Mouse (Mus musculus): ENCODE data around the gene Pdlim5. TPM values are rescaled to one million over a fixed set of nuclear protein-coding genes. Genes with fewer than 3 reads are reported as not detected.
A peak's percentile ranks its signal among the peaks of the same experiment; 100 is the strongest.

The Pdlim5 gene
- polyA plus RNA-seq, 1 experiment from 2014 or later = 28.9 TPM

GRCm38 (mm10) chr3:142274993-142275392 is 120.5 kb downstream of the Pdlim5 start:
- TF ChIP-seq EP300 (optimal IDR thresholded peaks at IDR 0.05) = no peak
- peak; percentile 81 for TF ChIP-seq CTCF (IDR thresholded peaks at IDR 0.05; ENCODE audit: low read depth)
- no peak for ATAC-seq (ENCODE audit: low FRiP score, low TSS enrichment)
- H3K4me1 ChIP-seq (replicated peaks; ENCODE audit: control insufficient read depth, insufficient read depth) = no peaks in the 10 kb centered on the region
- DNase-seq (ENCODE audit: low spot score) = no peak
- no peaks in the 10 kb centered on the region for H3K9me3 ChIP-seq (ENCODE audit: control insufficient read depth, low read length)
- no peak overlapping the region for H3K4me3 ChIP-seq (ENCODE audit: low read depth, low read length)
- 0 out of 2 replicates have a peak, but pooled peaks cover 2% of the 10 kb centered on the region for H3K36me3 ChIP-seq (ENCODE audit: control insufficient read depth, insufficient read depth, low read length)
- WGBS = 7% methylated on average over 1 of the region's 1 CpGs
- H3K4me2 ChIP-seq (replicated peaks; ENCODE audit: low read depth) = no peak overlapping the region
- H3K27me3 ChIP-seq (ENCODE audit: control insufficient read depth, insufficient read depth, low read length) = no peaks in the 10 kb centered on the region
- H3K27ac ChIP-seq (replicated peaks) = no peak overlapping the region
- no peak overlapping the region for H3K9ac ChIP-seq (ENCODE audit: low read length)

- H3K4me2 ChIP-seq (replicated peaks; ENCODE audit: low read depth) = no peak overlapping the region
- no peaks in the 10 kb centered on the region for H3K27me3 ChIP-seq (ENCODE audit: control insufficient read depth, insufficient read depth, low read length)
- H3K9ac ChIP-seq (ENCODE audit: low read length) = no peak overlapping the region
- TF ChIP-seq EP300 (optimal IDR thresholded peaks at IDR 0.05) (no peak), CTCF (IDR thresholded peaks at IDR 0.05; ENCODE audit: low read depth) (no peak)
- no peak overlapping the region for H3K4me3 ChIP-seq (ENCODE audit: low read depth, low read length)
- 0 out of 2 replicates have a peak, but pooled peaks cover 2% of the 10 kb centered on the region for H3K36me3 ChIP-seq (ENCODE audit: control insufficient read depth, insufficient read depth, low read length)
- no peak overlapping the region for H3K27ac ChIP-seq (replicated peaks)
- DNase-seq (ENCODE audit: low spot score) (peak; percentile 37), ATAC-seq (ENCODE audit: low FRiP score, low TSS enrichment) (peak; percentile 40; the same call in 1 of the 2 replicates)
- WGBS = 65% methylated on average over 3 of the region's 3 CpGs
- H3K9me3 ChIP-seq (ENCODE audit: control insufficient read depth, low read length) = no peaks in the 10 kb centered on the region
- no peaks in the 10 kb centered on the region for H3K4me1 ChIP-seq (replicated peaks; ENCODE audit: control insufficient read depth, insufficient read depth)
Observed at GRCm38 (mm10) chr3:142274451-142274850, 121.0 kb downstream of the Pdlim5 start.

- H3K4me1 ChIP-seq (replicated peaks; ENCODE audit: control insufficient read depth, insufficient read depth) = no peaks in the 10 kb centered on the region
- ATAC-seq (ENCODE audit: low FRiP score, low TSS enrichment) (no peak), DNase-seq (ENCODE audit: low spot score) (no peak)
- H3K9ac ChIP-seq (ENCODE audit: low read length) = no peak overlapping the region
- WGBS = 82% methylated on average over 6 of the region's 6 CpGs
- no peaks in the 10 kb centered on the region for H3K27me3 ChIP-seq (ENCODE audit: control insufficient read depth, insufficient read depth, low read length)
- no peak overlapping the region for H3K27ac ChIP-seq (replicated peaks)
- TF ChIP-seq EP300 (optimal IDR thresholded peaks at IDR 0.05) (no peak), CTCF (IDR thresholded peaks at IDR 0.05; ENCODE audit: low read depth) (no peak)
- H3K4me2 ChIP-seq (replicated peaks; ENCODE audit: low read depth) = no peak overlapping the region
- no peak overlapping the region for H3K4me3 ChIP-seq (ENCODE audit: low read depth, low read length)
- H3K9me3 ChIP-seq (ENCODE audit: control insufficient read depth, low read length) = no peaks in the 10 kb centered on the region
- H3K36me3 ChIP-seq (ENCODE audit: control insufficient read depth, insufficient read depth, low read length) = 0 out of 2 replicates have a peak, but pooled peaks cover 2% of the 10 kb centered on the region
Observed at GRCm38 (mm10) chr3:142273265-142273664, 122.2 kb downstream of the Pdlim5 start.

GRCm38 (mm10) chr3:142256371-142256770 is 139.1 kb downstream of the Pdlim5 start:
- Histone ChIP-seq H3K4me3 (ENCODE audit: low read depth, low read length) (no peak overlapping the region), H3K4me1 (replicated peaks; ENCODE audit: control insufficient read depth, insufficient read depth) (no peaks in the 10 kb centered on the region), H3K27me3 (ENCODE audit: control insufficient read depth, insufficient read depth, low read length) (no peaks in the 10 kb centered on the region), H3K27ac (replicated peaks) (no peak overlapping the region), H3K4me2 (replicated peaks; ENCODE audit: low read depth) (no peak overlapping the region), H3K36me3 (ENCODE audit: control insufficient read depth, insufficient read depth, low read length) (peaks cover 3% of the 10 kb centered on the region; the same call in 1 of the 2 replicates), H3K9me3 (ENCODE audit: control insufficient read depth, low read length) (no peaks in the 10 kb centered on the region), H3K9ac (ENCODE audit: low read length) (no peak overlapping the region)
- 47% methylated on average over 2 of the region's 2 CpGs for WGBS
- ATAC-seq (ENCODE audit: low FRiP score, low TSS enrichment) (no peak), DNase-seq (ENCODE audit: low spot score) (no peak)
- TF ChIP-seq CTCF (IDR thresholded peaks at IDR 0.05; ENCODE audit: low read depth) (no peak), EP300 (optimal IDR thresholded peaks at IDR 0.05) (no peak)

- no peak for DNase-seq (ENCODE audit: low spot score)
- Histone ChIP-seq H3K9ac (ENCODE audit: low read length) (no peak overlapping the region), H3K9me3 (ENCODE audit: control insufficient read depth, low read length) (no peaks in the 10 kb centered on the region), H3K4me1 (replicated peaks; ENCODE audit: control insufficient read depth, insufficient read depth) (no peaks in the 10 kb centered on the region), H3K27me3 (ENCODE audit: control insufficient read depth, insufficient read depth, low read length) (no peaks in the 10 kb centered on the region), H3K4me2 (replicated peaks; ENCODE audit: low read depth) (no peak overlapping the region), H3K27ac (replicated peaks) (no peak overlapping the region), H3K36me3 (ENCODE audit: control insufficient read depth, insufficient read depth, low read length) (peaks cover 3% of the 10 kb centered on the region; the same call in 1 of the 2 replicates), H3K4me3 (ENCODE audit: low read depth, low read length) (no peak overlapping the region)
- WGBS = 77% methylated on average over 1 of the region's 1 CpGs
- ATAC-seq (ENCODE audit: low FRiP score, low TSS enrichment) = 0 out of 2 replicates have a peak, but pooled peaks have one; percentile 35
- TF ChIP-seq CTCF (IDR thresholded peaks at IDR 0.05; ENCODE audit: low read depth) = no peak
- no peak for TF ChIP-seq EP300 (optimal IDR thresholded peaks at IDR 0.05)
Observed at GRCm38 (mm10) chr3:142252086-142252485, 143.4 kb downstream of the Pdlim5 start.

- no peak for ATAC-seq (ENCODE audit: low FRiP score, low TSS enrichment)
- Histone ChIP-seq H3K27ac (replicated peaks) (no peak overlapping the region), H3K4me2 (replicated peaks; ENCODE audit: low read depth) (no peak overlapping the region), H3K9ac (ENCODE audit: low read length) (no peak overlapping the region), H3K36me3 (ENCODE audit: control insufficient read depth, insufficient read depth, low read length) (peaks cover 7% of the 10 kb centered on the region; the same call in 1 of the 2 replicates), H3K9me3 (ENCODE audit: control insufficient read depth, low read length) (no peaks in the 10 kb centered on the region), H3K4me1 (replicated peaks; ENCODE audit: control insufficient read depth, insufficient read depth) (no peaks in the 10 kb centered on the region), H3K27me3 (ENCODE audit: control insufficient read depth, insufficient read depth, low read length) (no peaks in the 10 kb centered on the region), H3K4me3 (ENCODE audit: low read depth, low read length) (no peak overlapping the region)
- TF ChIP-seq EP300 (optimal IDR thresholded peaks at IDR 0.05) (no peak), CTCF (IDR thresholded peaks at IDR 0.05; ENCODE audit: low read depth) (no peak)
- 80% methylated on average over 2 of the region's 2 CpGs for WGBS
- no peak for DNase-seq (ENCODE audit: low spot score)
Observed at GRCm38 (mm10) chr3:142249458-142249857, 146.0 kb downstream of the Pdlim5 start.

All from stomach, postnatal 0 days (tissue).